Mouse (Mus musculus) brain, adult 10 weeks (tissue): ENCODE measurements around the gene Nkapd1. TPM values are rescaled to one million over a fixed set of nuclear protein-coding genes. Genes with fewer than 3 reads are reported as not detected.

Source experiments
- polyA plus RNA-seq: library from polyadenylated mRNA; stranded (reverse); fragments of 350-450 nt; fragmentation: Illumina TruSeq; extraction: RNeasy Lipid Tissue Mini Kit (QIAGEN cat#74804); gene quantifications from one replicate; pipeline ENCODE4 v1.2.3, GENCODE M21; 2015; ENCODE audit warnings: low read depth, low replicate concordance

Nkapd1 gene
- 21.0 TPM for polyA plus RNA-seq

GRCm38 (mm10) chr9:50616766-50617603, at the start of gene Nkapd1, which contains the start of gene Pih1d2:
Gene Nkapd1, minus strand, starts transcription at chr9:50617464.
Gene Pih1d2, plus strand, starts transcription at chr9:50617321.

GRCm38 (mm10) chr9:50659392-50660217, 42.3 kb upstream of the Nkapd1 start, which contains the start of gene Dlat:
Gene Dlat, minus strand, starts transcription at chr9:50659780.

GRCm38 (mm10) chr9:50603189-50603997, 13.9 kb downstream of the Nkapd1 start, which contains the start of the genes Sdhd and Timm8b:
Gene Sdhd, minus strand, starts transcription at chr9:50603812.
Gene Timm8b, plus strand, starts transcription at chr9:50603910.

GRCm38 (mm10) chr9:50561145-50561917, 55.9 kb downstream of the Nkapd1 start, which contains the start of gene Tex12:
Gene Tex12, minus strand, starts transcription at chr9:50561325.

Other genes starting within 250 kb of the Nkapd1 start
- gene Plet1, start 122.9 kb downstream of the Nkapd1 start, polyA plus RNA-seq: 0.54 TPM
- gene Pts, start 88.7 kb downstream of the Nkapd1 start, polyA plus RNA-seq: 93.3 TPM
- 67.5 TPM for gene Il18, start 62.6 kb downstream of the Nkapd1 start, polyA plus RNA-seq
- gene Bco2, start 62.3 kb downstream of the Nkapd1 start, polyA plus RNA-seq: 4.9 TPM
- gene Tex12, start 56.1 kb downstream of the Nkapd1 start, polyA plus RNA-seq: not detected
- gene Sdhd, start 13.7 kb downstream of the Nkapd1 start, polyA plus RNA-seq: 257 TPM
- gene Timm8b, start 13.6 kb downstream of the Nkapd1 start, polyA plus RNA-seq: 544 TPM
- 5.7 TPM for gene Pih1d2, start 143 bp downstream of the Nkapd1 start, polyA plus RNA-seq
- 84.8 TPM for gene Dlat, start 42.3 kb upstream of the Nkapd1 start, polyA plus RNA-seq
- 64.0 TPM for gene Dixdc1, start 122.1 kb upstream of the Nkapd1 start, polyA plus RNA-seq
- 3.8 TPM for gene 2310030G06Rik, start 129.1 kb upstream of the Nkapd1 start, polyA plus RNA-seq
- gene Cryab, start 133.9 kb upstream of the Nkapd1 start, polyA plus RNA-seq: 309 TPM
- gene Hspb2, start 134.9 kb upstream of the Nkapd1 start, polyA plus RNA-seq: 3.0 TPM
- gene Fdxacb1, start 150.8 kb upstream of the Nkapd1 start, polyA plus RNA-seq: 6.2 TPM
- gene Alg9, start 157.6 kb upstream of the Nkapd1 start, polyA plus RNA-seq: 16.3 TPM
- 84.8 TPM for gene 1110032A03Rik, start 158.1 kb upstream of the Nkapd1 start, polyA plus RNA-seq
- gene Ppp2r1b, start 227.8 kb upstream of the Nkapd1 start, polyA plus RNA-seq: 12.9 TPM